Mouse (Mus musculus): Measurements from ENCODE around the gene Frmd8.

The Frmd8 gene

DNA sequence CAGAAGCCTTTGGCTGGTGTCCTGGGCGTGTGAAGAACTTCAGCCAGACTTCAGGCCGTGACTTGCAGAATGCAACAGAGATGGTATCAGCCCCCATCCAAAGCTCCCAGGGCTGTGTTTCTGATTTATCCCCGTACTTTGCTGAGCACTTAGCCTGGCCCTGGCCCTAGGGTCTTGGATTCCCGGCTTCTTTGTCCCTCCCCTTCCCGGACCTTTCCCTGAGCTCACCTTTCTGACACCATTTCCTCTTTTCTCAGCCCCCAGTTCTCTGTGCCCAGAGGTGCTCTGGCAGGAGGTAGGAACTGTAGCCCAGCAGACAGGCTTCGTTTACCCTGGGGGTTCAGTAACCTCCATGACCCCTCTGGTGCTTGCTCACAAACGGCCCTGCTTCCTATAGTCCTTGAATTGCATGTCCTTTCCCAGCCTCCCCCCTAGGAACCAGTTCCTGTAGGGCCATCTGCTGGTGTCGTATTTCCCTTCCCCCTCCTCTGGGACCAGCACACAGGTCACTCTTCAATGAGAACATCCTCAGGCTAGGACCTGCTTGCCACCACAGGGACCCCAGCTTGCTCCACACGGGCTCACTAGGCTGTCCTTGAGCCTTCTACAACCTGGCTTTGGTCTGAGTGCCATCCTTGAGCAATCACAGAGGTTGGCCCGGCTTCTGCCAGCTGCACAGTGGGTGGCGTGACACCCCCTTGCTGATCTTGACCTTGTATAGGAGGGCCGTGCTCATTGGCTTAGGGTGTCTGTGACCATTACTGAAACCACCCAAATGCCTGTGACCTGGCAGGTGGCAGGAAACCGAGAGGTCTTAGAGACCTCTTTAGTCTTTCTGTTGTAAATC is 26.0 kb downstream of the Frmd8 start:
- DNase-seq = peak; percentile 65

DNA sequence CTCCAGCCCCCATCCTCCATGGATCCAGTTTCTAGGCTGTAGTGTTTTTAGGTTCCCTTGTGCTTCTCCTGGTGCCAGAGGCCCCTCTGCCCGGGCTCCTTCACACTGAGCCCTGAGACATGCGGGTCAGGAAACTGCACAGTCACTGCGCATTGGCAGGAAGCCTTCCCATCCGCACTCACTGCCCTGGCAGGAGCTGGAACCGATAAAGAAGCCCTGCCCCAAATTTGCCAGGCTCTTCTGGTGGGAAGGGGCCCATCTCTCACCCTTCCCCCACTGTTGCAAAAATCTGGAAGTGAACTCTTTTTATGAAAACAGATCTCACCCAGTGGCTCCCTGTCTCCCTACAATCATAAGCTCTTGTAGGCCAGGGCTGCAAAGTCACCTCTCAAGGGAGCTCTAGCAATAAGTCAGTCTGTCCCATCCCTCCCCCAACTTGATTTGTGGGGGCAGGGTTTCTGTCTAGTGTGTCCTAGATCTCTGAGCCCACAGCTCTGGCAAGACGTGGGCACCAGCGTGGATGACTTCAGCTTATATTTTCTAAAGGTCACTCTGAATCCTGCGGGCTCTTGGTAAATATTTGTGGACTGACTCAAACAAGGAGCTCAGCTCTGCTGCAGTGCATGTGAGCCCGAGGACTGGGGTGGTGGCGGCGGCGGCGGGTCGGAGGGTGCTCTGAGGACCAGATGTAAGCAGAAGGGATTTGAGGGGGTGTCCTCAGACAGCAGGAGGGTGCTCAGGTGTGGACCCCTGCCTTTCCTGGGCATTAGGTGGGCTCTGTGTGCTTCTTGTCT is 26.8 kb downstream of the Frmd8 start:
- peak; percentile 84 for DNase-seq

DNA sequence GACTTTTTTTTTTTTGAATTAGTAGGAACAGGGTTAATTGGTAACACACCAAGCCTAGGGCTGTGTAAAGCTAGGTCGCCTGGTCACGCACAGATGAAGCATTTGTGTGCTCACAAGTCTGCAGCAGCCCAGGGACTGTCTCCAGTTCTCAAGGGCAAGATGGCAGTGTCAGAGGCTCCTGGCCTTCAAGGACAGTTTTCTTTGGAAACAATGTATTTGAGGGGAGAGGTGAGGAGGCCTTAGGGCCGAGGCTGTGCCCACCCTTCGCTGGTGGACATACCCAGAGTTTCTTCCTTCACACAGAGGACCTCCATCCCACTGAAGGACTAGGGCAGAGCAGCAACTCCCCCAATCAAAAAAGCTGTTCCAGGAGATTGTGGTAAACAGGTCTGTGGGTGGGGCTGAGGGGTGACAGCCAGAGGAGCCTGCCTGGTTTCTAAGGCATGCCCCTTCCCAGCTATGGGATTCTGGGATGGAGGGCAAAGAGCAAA is 27.7 kb downstream of the Frmd8 start:
- DNase-seq = peak; percentile 86

DNA sequence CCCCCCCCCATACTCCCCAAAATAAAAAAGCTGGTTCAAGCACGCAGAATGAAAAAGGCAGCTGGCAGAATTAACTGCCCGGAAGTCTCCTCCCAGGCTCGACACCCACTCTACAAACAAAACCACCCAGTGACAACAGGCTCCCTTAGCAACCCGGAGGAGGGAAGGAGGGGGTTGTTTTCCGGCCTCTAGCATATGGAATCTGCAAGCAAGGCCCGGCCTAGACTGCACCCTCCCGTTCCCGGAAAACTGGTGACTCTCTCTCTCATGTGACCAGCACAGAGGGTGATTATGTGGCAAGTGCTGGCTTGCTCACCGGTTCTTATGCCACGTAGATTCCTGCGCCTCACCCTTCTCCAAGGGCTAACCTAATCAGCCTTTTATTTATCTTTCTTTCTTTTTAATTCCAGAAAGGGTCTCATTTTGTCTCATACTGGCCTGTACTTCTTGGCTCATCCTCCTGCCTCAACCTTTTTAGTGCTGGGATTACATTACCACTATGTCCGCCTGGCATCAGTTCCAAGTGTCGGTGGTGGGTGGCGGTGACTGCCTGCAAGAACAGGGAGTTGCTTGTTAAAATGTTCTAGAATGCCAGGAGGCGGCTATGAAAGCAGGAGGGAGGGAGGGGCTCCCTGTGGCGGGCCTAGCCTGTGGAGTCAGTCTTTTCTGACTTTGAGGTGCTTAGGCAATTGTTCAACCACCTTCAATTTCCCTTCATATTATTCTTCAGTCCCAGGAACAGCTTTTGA is 28.3 kb downstream of the Frmd8 start:
- peak; percentile 92 for DNase-seq

DNA sequence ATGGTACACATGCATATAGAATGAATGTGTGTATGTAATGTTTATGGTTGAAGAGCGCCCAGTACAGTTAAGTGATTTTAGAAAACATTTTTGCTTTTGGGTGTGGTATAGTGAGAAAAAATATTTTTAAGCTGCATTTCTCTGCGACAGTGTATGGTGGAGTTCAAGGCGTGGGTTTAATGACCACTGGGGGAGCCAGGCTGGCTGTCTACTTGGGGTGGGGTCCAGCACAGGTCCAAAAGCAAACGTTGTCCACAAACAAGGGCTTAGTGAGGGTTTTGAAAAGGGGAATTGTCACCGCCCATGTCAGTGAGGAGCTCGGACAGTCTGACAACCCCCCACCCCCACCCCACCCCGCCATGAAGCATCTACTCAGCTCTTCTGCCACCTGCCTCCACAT is 28.9 kb downstream of the Frmd8 start:
- DNase-seq = no peak

DNA sequence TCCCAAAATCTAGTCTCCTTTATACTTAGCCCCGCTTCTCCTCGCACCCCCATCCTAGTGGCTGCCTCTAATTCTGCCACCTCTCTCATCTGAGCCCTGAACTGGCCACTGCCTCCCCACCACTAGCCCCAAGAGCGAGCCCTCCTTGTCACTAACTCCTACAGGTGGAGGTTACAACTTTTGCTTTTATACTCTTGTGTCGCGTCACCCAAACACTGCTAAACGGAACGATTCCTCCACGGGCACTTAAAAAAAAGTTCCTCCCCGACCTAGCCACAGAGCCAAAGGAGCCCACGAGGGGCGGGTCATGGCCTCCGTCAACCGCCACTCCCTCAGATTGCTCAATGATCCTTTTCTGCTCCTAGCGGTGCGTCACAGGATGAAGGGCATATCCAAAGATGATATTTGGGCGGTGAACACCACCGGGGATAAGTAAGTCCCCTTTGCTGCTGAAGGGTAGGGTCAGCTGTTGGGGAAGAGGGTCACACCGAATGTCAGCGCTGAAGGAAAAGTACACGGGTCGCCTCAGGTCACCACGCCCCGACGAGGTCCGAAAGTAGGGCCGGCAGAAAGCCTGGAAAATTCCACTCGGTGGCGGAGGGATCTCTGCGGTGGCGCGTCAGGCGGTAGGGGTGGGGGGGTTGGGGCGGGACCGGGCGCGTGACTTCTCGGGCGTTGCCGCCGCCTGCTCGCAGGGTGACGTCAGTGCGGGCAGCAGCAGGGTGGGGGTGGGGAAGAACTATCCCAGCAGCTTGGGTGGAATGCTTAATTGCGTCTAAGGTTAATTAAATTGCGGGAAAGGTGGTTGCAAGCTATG is 29.5 kb downstream of the Frmd8 start:
- peak; percentile 98 for DNase-seq

DNA sequence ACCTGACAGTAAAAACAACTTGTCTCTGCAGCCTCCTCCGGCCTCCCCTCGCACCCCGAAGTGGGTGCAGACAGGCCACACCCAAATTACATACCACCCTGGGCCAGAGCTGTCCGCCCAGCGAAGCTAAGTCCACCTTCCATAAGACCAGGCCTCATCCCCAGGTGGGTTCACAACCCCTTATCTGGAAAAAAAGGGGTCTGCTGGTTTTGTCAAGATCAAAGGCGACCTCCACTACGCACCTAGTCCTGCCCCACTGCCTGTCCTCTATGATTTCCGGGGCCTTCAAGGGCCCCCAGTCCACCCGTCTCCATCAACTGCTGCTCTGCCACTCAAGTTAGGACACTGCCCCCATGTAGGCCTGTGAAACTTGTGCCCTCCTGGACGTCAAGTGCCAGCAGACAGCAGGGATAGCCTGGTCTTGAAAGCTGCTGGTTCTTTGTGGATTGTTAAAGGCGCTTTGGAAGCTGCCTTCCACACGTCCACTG is 30.2 kb downstream of the Frmd8 start:
- no peak for DNase-seq

DNA sequence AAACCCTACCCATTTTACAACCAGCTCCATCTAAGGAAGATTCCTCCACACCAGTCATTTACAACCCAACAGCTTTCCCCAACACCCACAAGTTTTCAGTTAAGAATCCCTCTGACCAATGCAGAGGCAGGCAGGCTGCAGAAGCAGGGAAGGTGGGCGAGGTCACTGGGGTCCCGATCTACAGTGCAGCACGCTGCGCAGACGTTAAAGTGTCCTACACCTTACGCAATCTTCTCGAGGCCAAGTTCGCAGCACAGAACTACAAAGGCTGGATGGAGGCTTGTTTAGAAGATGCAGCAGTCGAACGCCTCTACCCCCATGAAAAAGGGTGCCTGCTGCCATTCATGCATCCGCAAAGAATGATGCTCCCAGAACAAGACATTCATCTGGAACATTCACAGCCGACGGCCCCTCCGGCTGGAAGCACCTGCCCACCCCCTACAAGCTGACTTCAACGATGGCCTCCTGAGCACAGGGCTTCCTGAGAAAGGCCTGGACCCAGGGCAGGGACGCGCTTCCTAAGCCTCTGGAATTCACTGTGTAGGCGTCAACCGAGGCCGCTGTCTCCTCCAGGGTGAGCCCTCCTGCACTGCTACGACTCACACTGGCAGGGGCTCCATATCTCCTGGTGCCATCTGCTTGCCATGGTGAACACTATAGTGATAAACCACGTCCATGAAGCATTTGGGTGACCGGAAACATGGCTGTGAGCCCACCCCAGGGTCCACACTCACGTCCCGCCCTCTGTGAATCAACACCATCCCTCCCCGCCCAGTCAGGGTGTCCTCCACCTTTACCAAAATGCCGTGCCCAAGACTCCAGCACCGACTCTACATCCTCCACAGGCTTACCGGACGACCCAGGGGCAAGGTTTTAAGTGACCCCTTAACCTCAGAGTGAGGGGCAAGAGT is 31.0 kb downstream of the Frmd8 start:
- DNase-seq = peak; percentile 50

DNA sequence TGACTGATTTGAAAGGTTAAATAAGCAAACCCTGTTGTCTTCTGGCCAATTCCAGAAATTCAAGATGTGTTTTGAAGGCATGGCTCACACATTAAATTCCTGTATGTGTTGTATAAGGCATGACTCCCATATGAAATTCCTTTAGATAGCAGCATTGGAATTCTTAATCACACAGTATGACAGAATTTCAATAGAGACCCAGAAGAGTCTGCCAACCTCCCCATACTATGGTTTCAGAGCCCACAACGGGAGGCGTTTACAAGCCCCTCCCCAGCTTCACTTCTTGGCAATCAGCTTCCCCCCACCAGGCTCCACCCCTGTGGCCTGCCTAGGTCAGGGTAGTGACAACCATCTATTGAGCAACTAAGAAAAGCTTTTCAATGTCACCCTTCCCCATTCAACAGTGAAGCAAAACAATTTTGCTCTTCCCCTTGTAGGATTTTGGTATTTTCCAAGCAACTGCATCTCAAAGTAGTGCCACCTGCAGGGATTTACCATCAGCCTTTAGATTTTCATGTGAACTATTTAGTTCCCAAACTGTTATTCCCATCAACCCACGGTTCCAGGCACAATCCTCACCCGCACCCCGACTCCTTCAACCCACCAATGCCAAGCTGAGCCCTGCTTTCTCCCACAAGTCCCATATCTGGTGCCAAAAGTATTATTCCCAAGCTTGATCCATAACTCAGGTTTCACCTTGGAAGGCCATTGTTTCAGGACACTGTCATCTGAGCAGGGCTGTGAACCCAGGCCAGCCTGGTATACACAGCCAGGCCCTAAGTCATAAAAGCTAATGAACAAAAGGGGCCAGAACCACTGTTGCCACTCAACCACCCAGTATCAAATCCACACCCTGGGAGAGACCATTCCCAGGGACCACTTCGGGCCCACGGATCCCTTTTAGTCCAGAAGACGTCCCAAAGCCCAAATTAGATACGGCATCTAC is 32.0 kb downstream of the Frmd8 start:
- peak; percentile 62 for DNase-seq

DNA sequence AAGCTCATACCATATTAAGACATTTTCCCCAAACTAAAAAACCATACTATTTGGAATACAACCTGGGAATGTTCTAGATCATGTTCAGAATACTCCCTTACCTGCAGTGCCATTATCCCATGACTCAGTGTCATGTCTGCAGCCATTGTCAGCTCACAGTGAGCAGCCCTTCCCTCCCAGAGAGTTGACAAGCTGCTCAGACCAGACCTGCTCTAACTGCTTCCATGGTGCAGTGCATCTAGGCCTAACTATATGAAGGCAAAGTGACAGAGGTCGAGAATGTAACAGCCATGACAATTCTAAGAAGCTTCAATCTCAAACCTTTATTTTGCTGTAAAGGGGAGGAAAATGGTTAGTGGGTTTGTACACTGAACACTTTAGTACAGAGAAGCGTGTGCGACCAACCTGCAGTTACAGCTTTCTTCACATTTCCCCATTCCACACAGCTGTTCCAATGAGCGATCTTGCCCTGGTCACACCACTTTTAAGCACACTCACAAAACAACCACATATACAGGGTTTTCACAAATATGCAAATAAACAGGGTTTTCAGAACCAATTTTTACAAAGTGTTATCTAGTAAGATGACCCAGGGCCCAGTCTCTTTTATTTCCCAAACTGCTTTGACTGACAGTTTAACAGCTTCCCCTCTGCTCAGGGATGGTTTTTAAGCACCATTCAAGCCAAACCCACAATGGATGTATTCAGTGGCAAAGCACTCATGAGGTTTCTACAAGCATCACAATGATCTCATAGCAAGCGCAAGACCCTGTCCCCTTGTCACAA is 32.9 kb downstream of the Frmd8 start:
- DNase-seq = peak; percentile 43

DNA sequence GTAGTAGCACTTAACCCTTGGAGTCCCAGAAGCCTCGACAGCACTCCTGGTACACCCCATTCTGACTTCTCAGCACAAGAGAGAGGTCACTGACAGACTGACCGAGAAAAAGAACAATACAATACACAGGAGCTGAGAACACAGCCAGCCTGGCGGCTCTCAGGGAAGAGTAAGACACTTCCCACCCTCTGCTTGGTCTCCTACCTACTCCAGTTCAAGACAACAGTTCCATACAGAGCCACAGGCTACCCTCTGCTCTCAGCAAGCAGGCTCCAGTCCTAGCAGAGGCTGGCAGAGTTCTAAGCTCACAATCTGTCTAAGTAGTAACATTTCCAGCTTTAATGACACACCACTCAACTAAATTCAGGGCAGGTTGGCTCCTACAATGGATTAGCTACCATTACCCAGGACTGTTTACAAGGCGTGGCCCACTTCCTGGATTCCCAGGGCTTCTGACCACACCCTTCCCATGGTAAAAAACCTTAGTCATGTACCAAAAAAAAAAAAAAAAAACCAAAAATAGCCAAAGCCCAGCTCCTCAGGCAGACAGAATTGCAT is 33.6 kb downstream of the Frmd8 start:
- DNase-seq = peak; percentile 63

DNA sequence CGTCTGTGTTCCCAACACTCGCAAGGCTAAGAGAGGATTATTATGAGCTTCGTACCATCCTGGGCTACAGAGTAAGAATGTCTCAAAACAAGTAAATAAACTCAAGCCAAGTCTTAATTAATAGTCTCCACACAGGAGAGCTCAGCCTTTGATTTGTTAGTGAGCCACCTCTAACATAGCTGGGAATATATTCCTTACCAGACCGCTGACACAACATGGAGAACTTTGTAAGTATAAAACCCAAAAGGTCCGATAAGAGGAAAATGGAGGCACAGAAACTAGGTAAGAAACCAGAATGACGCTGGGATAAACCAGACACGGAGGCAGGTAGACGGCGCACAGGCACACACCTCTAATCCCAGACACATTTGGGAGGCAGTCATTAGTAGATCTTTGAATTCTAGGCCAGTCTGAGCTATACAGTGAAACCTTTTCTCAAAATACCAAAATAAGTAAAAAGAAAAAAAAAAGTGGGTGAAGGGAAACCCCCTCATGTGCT is 34.1 kb downstream of the Frmd8 start:
- peak; percentile 31 for DNase-seq

DNA sequence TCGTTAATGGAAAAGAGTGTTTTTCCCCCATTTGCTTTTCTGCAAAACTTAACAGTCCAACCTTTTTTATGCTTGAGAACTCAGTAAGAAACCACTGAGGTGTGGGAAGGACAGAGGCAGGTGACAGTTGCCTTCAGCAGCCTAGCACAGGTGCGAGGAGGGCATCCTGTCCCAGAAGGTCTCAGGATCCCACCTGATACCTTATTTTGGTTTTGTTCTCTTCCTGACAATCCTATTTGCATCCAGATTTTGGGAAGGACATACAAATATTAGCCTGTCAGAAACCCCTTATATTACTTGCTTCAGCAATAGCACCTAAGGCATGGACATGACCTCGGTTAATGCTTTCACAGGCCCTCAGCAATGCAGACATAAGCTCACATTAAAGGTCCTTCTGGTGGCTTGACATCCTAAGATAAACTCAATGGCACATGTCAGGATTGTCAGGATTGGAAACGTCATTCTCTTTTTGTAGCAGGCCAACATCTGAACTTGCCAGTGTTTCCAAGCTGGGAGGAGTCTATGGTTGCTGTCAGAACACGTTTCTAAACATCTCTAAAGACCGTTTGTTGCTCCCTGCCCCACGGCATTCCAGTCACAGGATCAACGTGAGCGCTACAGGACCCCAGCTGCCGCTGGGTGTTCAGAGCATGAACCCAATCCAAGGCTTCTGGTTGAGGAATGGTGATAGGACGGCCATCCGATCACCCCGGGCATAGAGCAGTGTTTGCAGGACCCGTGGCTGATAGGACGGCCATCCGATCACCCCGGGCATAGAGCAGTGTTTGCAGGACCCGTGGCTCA is 34.8 kb downstream of the Frmd8 start:
- peak; percentile 43 for DNase-seq

DNA sequence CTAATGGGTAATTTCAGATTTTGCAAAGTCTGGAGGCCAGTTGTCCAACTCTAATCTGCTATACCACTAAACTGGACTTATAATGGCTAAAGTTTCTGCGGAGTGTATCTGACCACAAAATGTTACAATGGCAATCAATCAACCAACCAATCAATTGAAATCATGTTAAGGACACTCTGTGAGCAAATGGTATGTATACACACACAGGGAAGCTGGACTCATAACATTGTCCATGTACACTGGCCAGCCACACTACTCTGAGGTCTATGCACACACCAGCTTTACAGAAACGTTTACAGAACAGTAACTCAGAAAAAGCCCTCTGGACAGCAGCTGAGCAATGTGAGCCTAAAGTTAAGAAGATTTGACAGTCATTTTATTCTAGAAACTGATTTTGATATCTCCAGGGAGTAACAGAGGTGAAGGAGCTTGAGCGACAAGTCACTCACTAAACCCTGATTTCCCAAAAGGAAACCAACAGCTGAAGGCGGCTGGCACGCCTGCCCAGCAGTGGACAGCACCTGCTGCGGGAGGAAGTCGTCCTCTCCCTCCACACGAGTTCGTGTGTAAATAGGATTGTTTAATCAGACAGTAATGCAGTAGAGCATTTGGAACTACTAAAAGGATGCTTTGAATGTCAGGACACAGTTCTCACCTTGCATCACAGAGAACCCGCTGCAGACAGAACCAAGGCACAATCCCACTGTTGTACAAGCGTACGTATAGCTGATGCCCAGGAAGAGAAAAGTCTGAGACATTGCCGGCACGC is 35.6 kb downstream of the Frmd8 start:
- DNase-seq = peak; percentile 41

DNA sequence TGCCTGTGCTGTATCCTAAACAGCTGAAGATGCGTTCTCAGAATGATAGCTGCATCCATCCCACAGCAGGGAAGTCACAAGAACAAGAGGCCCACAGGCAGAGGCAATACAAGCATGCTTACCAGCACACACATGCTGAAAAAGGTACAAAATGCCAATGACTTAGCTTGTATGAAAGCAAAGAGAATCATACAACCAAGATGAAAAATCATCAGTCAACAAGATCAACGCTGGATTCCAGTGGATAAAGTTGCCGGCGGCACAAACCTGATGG is 36.2 kb downstream of the Frmd8 start:
- DNase-seq = peak; percentile 35

DNA sequence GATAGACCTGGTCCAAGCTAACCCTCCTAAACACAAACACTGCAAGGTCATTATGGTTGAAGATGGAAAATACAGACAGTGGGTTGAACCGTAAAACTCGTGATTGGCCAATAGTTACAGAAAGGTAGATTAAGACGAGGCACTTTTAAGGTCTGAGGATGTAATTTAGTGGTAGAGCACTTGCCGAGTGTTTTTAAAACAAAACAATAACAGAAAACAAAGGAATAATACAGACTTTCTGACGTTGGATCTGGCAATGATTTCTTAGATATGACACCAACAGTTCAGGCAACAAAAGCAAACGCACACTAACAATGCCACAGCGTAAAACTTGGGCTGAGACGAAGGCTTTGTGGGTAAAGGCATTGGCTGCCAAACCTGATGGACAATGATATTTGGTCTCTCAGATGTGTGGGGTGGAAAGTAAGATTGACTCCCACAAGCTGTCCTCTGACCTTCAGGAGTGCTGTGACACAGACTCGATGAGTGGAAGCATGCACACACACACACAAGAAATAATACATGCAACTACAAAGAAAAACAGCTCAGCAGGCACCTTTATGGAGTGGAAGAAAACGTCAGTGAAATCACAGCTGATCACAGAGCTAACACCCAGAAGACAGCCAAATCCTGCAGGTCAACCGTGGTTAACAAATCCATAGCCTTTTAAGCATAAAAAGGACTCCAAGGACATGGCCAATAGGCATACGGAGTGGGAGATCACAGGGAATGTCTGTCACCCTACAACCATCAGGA is 36.8 kb downstream of the Frmd8 start:
- peak; percentile 15 for DNase-seq
